Mouse (Mus musculus) embryonic stem cell, embryonic (primary cell): ENCODE data around the gene Nppc.

ENCODE experiments used
- CTCF ChIA-PET, 4 experiments: fragments of 300-600 bp in 2 of 4; fragments of 350-600 bp in 2 of 4; sonication (Branson Sonifier 250); formaldehyde crosslinking; loops; one replicate each; lab custom pipeline; 2022; ENCODE audit warnings: inconsistent platforms in 2 of 4; lab: Charles Lee
- POLR2A ChIA-PET, 4 experiments: fragments of 300-600 bp in 2 of 4; fragments of 350-600 bp in 2 of 4; sonication (Branson Sonifier 250); formaldehyde crosslinking; loops; one replicate each; lab custom pipeline; 2022; ENCODE audit warnings: antibody characterized with exemption in 4 of 4, inconsistent platforms in 1 of 4; lab: Charles Lee

Nppc gene

DNA sequence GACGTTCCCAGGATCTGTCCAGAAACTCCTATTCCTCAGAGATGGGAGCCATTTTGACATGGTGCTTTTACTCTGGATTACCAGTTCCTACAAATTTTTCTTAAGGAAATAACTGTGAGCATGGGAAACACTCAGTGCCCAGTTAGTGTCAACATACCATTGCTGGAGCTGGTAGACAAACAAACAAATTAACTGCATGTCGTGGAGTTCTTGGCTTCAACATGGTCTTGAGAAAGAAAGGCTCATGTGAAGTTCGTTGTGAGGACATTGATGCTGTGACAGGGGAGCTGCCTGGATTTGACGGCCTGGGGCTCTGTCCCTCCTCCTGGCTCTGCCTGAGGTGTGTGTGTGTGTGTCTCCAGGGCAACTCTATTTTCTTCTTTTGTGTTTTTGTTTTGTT, 40.4 kb downstream of the Nppc start:
- CTCF ChIA-PET, result interaction anchor here in 3 of 4 experiments (0.7 to 1.7 kb wide), 5 partner anchors 12 to 229 kb away, joined by 3 to 6 read pairs (median 3); no protein-coding TSS in a partner anchor
- POLR2A ChIA-PET, result interaction anchor here in 3 of 4 experiments (1.0 to 1.8 kb wide), 5 partner anchors 11 to 102 kb away, joined by 3 to 5 read pairs (median 4); no protein-coding TSS in a partner anchor

GRCm38 (mm10) chr1:86628270-86628669, 42.1 kb downstream of the Nppc start:
- ChIA-PET POLR2A (interaction anchor here in 2 of 4 experiments (0.6 kb wide), 3 partner anchors 30 to 1860 kb away, joined by 3 to 6 read pairs (median 3); no protein-coding TSS in a partner anchor), CTCF (interaction anchor here in 2 of 4 experiments (0.6 to 2.1 kb wide), 2 partner anchors 10 to 124 kb away, joined by 3 to 4 read pairs; no protein-coding TSS in a partner anchor)

DNA sequence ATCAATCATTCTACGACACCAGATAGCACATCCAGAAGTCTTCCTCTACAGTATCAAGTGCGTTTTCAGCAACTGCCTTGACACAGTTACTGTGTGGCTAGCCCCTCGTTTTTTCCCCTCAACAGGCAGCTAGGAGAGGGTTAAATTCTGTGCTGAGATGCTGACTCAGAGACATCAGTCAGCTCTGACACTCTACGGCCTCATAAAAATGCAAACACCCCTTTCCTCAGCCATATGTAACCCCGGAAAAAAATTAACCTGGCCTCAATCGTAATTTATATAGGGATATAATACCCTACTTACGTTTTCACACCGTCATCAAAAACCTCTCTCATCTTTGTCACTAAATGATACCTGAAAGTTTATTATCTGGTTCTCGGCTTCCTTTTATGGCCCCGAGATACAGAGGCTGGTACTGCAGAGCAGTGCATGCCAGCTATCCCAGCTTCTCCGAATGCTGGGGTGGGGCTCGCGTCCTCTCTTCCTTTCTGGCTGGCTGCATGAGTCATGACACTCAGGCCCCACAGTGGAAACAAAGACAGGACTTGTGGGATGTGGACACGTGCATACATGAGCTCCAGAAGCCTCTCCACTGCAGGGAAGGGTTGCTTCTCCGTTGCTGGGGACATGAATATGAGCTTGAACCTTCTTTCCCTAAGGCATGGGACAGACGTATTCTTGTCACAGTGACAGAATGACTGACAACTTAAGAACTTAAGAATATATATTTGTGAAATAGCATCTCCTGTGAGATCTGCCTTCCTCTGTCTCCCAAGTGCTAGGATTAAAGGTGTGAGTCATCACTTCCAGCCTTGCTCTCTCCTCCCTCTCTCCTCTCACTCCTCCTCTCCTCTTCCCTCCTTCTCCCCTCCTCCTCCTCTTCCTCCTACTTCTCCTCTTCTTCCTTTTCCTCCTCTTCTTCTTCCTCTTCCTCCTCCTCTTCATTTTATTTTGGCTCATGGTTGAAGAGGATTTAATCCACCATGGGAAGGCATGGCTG, 47.1 kb downstream of the Nppc start:
- ChIA-PET POLR2A (no interaction called here), CTCF (interaction anchor here in 2 of 4 experiments (0.5 to 1.2 kb wide), 3 partner anchors 74 to 291 kb away, joined by 3 to 4 read pairs (median 3); no protein-coding TSS in a partner anchor)

- CTCF ChIA-PET, result interaction anchor here in 2 of 4 experiments (0.8 to 1.2 kb wide), 4 partner anchors 10 to 233 kb away, joined by 3 to 5 read pairs (median 4); no protein-coding TSS in a partner anchor
- POLR2A ChIA-PET, result interaction anchor here in 1 of 4 experiments (1.3 kb wide), 1 partner anchor 12 kb away, joined by 4 read pairs; no protein-coding TSS in a partner anchor
These were observed 48.1 kb downstream of the Nppc start for GRCm38 (mm10) chr1:86622296-86622695.

DNA sequence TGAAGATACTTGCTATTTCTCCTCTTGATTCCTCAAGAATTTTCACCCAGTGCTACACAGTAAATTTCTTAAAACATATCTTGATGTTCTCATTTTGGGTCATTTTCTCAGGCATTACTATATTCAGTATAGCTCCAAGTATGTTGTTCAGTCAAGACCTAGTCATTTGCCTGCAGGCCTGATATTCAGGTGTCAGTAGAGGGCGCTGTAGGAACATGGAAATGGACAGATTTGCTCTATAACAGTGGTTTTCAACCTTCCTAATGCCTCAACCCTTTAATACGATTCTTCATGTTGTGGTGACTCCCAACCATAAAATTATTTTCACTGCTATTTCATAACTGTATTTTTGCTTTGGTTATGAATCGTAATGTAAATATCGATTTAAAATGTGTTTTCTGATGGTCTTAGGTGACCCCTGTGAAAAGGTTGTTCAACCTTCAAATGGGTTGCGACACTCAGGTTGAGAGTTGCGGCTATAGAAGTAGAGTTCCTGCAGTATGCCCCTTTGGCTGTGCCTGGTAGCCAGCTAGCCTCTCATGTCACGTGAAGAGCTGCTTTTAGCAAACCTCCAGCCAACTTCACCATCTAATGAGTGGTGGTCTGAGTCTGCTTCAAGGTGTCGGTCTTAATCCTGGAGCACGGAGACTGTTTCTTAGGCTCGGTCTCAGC, 51.8 kb downstream of the Nppc start:
- CTCF ChIA-PET, result interaction anchor here (0.5 to 1.9 kb wide), 44 partner anchors 9 to 1269 kb away, joined by 3 to 21 read pairs (median 4); no protein-coding TSS in a partner anchor
- POLR2A ChIA-PET, result interaction anchor here in 2 of 4 experiments (0.5 to 0.9 kb wide), 2 partner anchors 16 to 438 kb away, joined by 3 read pairs; no protein-coding TSS in a partner anchor
